Mouse (Mus musculus): ENCODE results near the gene Rbm47. TPM values are rescaled to one million over a fixed set of nuclear protein-coding genes. Genes with fewer than 3 reads are reported as not detected.

Rbm47 gene
- polyA plus RNA-seq, 1 experiment, result 1.1 TPM

GRCm38 (mm10) chr5:66112059-66112458 is 60.9 kb downstream of the Rbm47 start:
- TF ChIP-seq CTCF (IDR thresholded peaks at IDR 0.05; ENCODE audit: borderline replicate concordance, insufficient read depth, low read length) (no peak), POLR2A (IDR thresholded peaks at IDR 0.05; ENCODE audit: low read depth, low read length) (no peak)
- Histone ChIP-seq H3K4me3 (ENCODE audit: insufficient read depth, low read length) (no peak overlapping the region), H3K27ac (ENCODE audit: insufficient read depth, low read length) (no peak overlapping the region), H3K4me1 (ENCODE audit: control insufficient read depth, insufficient read depth, low read length) (no peaks in the 10 kb centered on the region)

GRCm38 (mm10) chr5:66106372-66106771 is 66.5 kb downstream of the Rbm47 start:
- no peak overlapping the region for H3K4me3 ChIP-seq (ENCODE audit: insufficient read depth, low read length)
- H3K27ac ChIP-seq (ENCODE audit: insufficient read depth, low read length), result no peak overlapping the region
- no peaks in the 10 kb centered on the region for H3K4me1 ChIP-seq (ENCODE audit: control insufficient read depth, insufficient read depth, low read length)
- TF ChIP-seq CTCF (IDR thresholded peaks at IDR 0.05; ENCODE audit: borderline replicate concordance, insufficient read depth, low read length) (no peak), POLR2A (IDR thresholded peaks at IDR 0.05; ENCODE audit: low read depth, low read length) (no peak)

- Histone ChIP-seq H3K4me1 (ENCODE audit: control insufficient read depth, insufficient read depth, low read length) (no peaks in the 10 kb centered on the region), H3K4me3 (ENCODE audit: insufficient read depth, low read length) (no peak overlapping the region), H3K27ac (ENCODE audit: insufficient read depth, low read length) (no peak overlapping the region)
- TF ChIP-seq CTCF (IDR thresholded peaks at IDR 0.05; ENCODE audit: borderline replicate concordance, insufficient read depth, low read length) (no peak), POLR2A (IDR thresholded peaks at IDR 0.05; ENCODE audit: low read depth, low read length) (no peak)
These were observed 67.0 kb downstream of the Rbm47 start for GRCm38 (mm10) chr5:66105946-66106345.

GRCm38 (mm10) chr5:66105366-66105765 is 67.6 kb downstream of the Rbm47 start:
- H3K4me1 ChIP-seq (ENCODE audit: control insufficient read depth, insufficient read depth, low read length), result no peaks in the 10 kb centered on the region
- no peak overlapping the region for H3K27ac ChIP-seq (ENCODE audit: insufficient read depth, low read length)
- no peak for TF ChIP-seq CTCF (IDR thresholded peaks at IDR 0.05; ENCODE audit: borderline replicate concordance, insufficient read depth, low read length)
- no peak for TF ChIP-seq POLR2A (IDR thresholded peaks at IDR 0.05; ENCODE audit: low read depth, low read length)
- H3K4me3 ChIP-seq (ENCODE audit: insufficient read depth, low read length), result no peak overlapping the region

- Histone ChIP-seq H3K4me1 (ENCODE audit: control insufficient read depth, insufficient read depth, low read length) (no peaks in the 10 kb centered on the region), H3K27ac (ENCODE audit: insufficient read depth, low read length) (no peak overlapping the region), H3K4me3 (ENCODE audit: insufficient read depth, low read length) (no peak overlapping the region)
- TF ChIP-seq POLR2A (IDR thresholded peaks at IDR 0.05; ENCODE audit: low read depth, low read length) (no peak), CTCF (IDR thresholded peaks at IDR 0.05; ENCODE audit: borderline replicate concordance, insufficient read depth, low read length) (no peak)
These were observed 69.5 kb downstream of the Rbm47 start for GRCm38 (mm10) chr5:66103386-66103785.

GRCm38 (mm10) chr5:66102821-66103220 is 70.1 kb downstream of the Rbm47 start:
- TF ChIP-seq POLR2A (IDR thresholded peaks at IDR 0.05; ENCODE audit: low read depth, low read length), result no peak
- no peak for TF ChIP-seq CTCF (IDR thresholded peaks at IDR 0.05; ENCODE audit: borderline replicate concordance, insufficient read depth, low read length)
- Histone ChIP-seq H3K4me3 (ENCODE audit: insufficient read depth, low read length) (no peak overlapping the region), H3K27ac (ENCODE audit: insufficient read depth, low read length) (no peak overlapping the region), H3K4me1 (ENCODE audit: control insufficient read depth, insufficient read depth, low read length) (no peaks in the 10 kb centered on the region)

- Histone ChIP-seq H3K4me3 (ENCODE audit: insufficient read depth, low read length) (no peak overlapping the region), H3K27ac (ENCODE audit: insufficient read depth, low read length) (no peak overlapping the region), H3K4me1 (ENCODE audit: control insufficient read depth, insufficient read depth, low read length) (no peaks in the 10 kb centered on the region)
- TF ChIP-seq POLR2A (IDR thresholded peaks at IDR 0.05; ENCODE audit: low read depth, low read length), result no peak
- peak; percentile 37; the same call in 1 of the 2 replicates for TF ChIP-seq CTCF (IDR thresholded peaks at IDR 0.05; ENCODE audit: borderline replicate concordance, insufficient read depth, low read length)
These were observed 71.3 kb downstream of the Rbm47 start for GRCm38 (mm10) chr5:66101577-66101976.

GRCm38 (mm10) chr5:66100322-66100721 is 72.6 kb downstream of the Rbm47 start:
- no peak overlapping the region for H3K4me3 ChIP-seq (ENCODE audit: insufficient read depth, low read length)
- no peaks in the 10 kb centered on the region for H3K4me1 ChIP-seq (ENCODE audit: control insufficient read depth, insufficient read depth, low read length)
- TF ChIP-seq CTCF (IDR thresholded peaks at IDR 0.05; ENCODE audit: borderline replicate concordance, insufficient read depth, low read length) (no peak), POLR2A (IDR thresholded peaks at IDR 0.05; ENCODE audit: low read depth, low read length) (no peak)
- H3K27ac ChIP-seq (ENCODE audit: insufficient read depth, low read length), result no peak overlapping the region

GRCm38 (mm10) chr5:66098094-66098871 is 74.6 kb downstream of the Rbm47 start:
- Histone ChIP-seq H3K4me1 (ENCODE audit: control insufficient read depth, insufficient read depth, low read length) (no peaks in the 10 kb centered on the region), H3K27ac (ENCODE audit: insufficient read depth, low read length) (no peak overlapping the region), H3K4me3 (ENCODE audit: insufficient read depth, low read length) (no peak overlapping the region)
- TF ChIP-seq CTCF (IDR thresholded peaks at IDR 0.05; ENCODE audit: borderline replicate concordance, insufficient read depth, low read length), result no peak
- TF ChIP-seq POLR2A (IDR thresholded peaks at IDR 0.05; ENCODE audit: low read depth, low read length), result no peak

GRCm38 (mm10) chr5:66096081-66096480 is 76.8 kb downstream of the Rbm47 start:
- Histone ChIP-seq H3K27ac (ENCODE audit: insufficient read depth, low read length) (no peak overlapping the region), H3K4me1 (ENCODE audit: control insufficient read depth, insufficient read depth, low read length) (no peaks in the 10 kb centered on the region), H3K4me3 (ENCODE audit: insufficient read depth, low read length) (no peak overlapping the region)
- no peak for TF ChIP-seq POLR2A (IDR thresholded peaks at IDR 0.05; ENCODE audit: low read depth, low read length)
- no peak for TF ChIP-seq CTCF (IDR thresholded peaks at IDR 0.05; ENCODE audit: borderline replicate concordance, insufficient read depth, low read length)

Data from embryonic fibroblast, embryonic 13.5 days (primary cell).